Mouse (Mus musculus): ENCODE measurements at regions not wholly inside any gene's neighbourhood (a gene's known extent, or its start where the extent isn't known, plus 50 kb on each side); places are given as distances from the start of the nearest gene placed in this dataset.

DNA sequence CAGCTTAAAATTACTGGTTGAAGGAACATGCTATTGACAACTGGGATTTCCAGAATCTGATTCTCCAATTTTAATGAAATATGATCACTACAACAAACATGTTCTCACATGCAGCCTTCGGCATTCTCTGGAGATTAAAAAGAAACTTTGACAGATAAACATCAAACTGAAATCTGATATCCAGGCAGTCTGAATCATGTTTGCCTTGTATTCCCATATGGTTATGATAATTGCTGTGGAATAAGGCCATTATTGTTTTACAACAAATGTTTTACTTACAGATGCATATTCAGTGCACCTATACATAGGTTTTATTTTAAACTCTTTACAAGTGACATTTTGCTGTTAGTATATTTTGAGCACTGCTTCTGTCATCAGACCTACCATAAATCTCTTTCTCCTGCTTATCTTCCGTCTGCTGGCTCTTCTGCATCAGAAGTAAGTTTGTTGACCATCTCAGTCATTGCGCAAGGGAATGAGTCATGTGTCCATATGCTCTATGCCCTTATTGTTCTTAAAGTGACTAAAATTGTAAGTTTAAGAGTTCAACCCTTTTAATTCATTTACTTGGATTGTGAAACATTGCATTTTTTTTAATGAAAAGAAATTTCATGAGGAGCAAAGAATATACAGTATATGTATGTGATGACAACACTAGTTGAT lies 587.9 kb upstream of the Gje1 start:
- TF ChIP-seq POLR2AphosphoS2 (IDR thresholded peaks at IDR 0.05; ENCODE audit: insufficient read length, low read depth) (no peak), POLR2A (IDR thresholded peaks at IDR 0.05; ENCODE audit: insufficient read length, low read depth) (no peak), MYOG (IDR thresholded peaks at IDR 0.05; ENCODE audit: control insufficient read depth in 1 of 3, insufficient read depth in 1 of 3, insufficient read length in 2 of 3, low read depth in 2 of 3) (no peak)
